Mouse (Mus musculus): ENCODE results near the gene Gal3st1. TPM values are rescaled to one million over a fixed set of nuclear protein-coding genes. Genes with fewer than 3 reads are reported as not detected.
"Not testable (repeated sequence)": the region's sequence is repeated elsewhere in the genome, so short reads cannot be mapped to it uniquely, and the experiment has no call there.

The Gal3st1 gene
- total RNA-seq (2021), result 10 to 100 TPM; 10.8 to 18.5 TPM
- long read RNA-seq, experiment 1, transcript Gal3st1-202 (3 exons, 1,749 nt), result major isoform, 38 of 57 reads
- long read RNA-seq, experiment 1, transcript Gal3st1-201 (4 exons, 1,879 nt), result minor isoform, 15 of 57 reads
- long read RNA-seq, experiment 1, partial matches to known transcripts, result 1 of 57 reads
- long read RNA-seq, experiment 1, other reads (novel, unspliced or antisense), result 3 of 57 reads
- long read RNA-seq, experiment 2, transcript Gal3st1-202 (3 exons, 1,749 nt), result major isoform, 21 of 41 reads
- long read RNA-seq, experiment 2, transcript Gal3st1-201 (4 exons, 1,879 nt), result minor isoform, 13 of 41 reads
- long read RNA-seq, experiment 2, partial matches to known transcripts, result 1 of 41 reads
- long read RNA-seq, experiment 2, other reads (novel, unspliced or antisense), result 6 of 41 reads

- no peak for DNase-seq (ENCODE audit: low spot score in 2 of 2)
- intact Hi-C loops (cut with DNase I), result no loop called here
Observed at GRCm38 (mm10) chr11:3983291-3983862, at the start of gene Gal3st1. Gene Gal3st1, plus strand, starts transcription at chr11:3983636.

- DNase-seq (ENCODE audit: low spot score in 2 of 2), result no peak
- intact Hi-C loops (cut with DNase I), result no loop called here
Observed at GRCm38 (mm10) chr11:3933756-3934285, 49.6 kb upstream of the Gal3st1 start.

GRCm38 (mm10) chr11:3935135-3935534 is 48.3 kb upstream of the Gal3st1 start:
- no peak for DNase-seq (ENCODE audit: low spot score in 2 of 2)
- intact Hi-C loops (cut with DNase I), result no loop called here

- intact Hi-C loops (cut with DNase I), result no loop called here
- no peak for DNase-seq (ENCODE audit: low spot score in 2 of 2)
Observed at GRCm38 (mm10) chr11:3936318-3936717, 47.1 kb upstream of the Gal3st1 start.

GRCm38 (mm10) chr11:3937321-3937874 is 46.0 kb upstream of the Gal3st1 start:
- intact Hi-C loops (cut with DNase I), result no loop called here

GRCm38 (mm10) chr11:3941371-3941770 is 42.1 kb upstream of the Gal3st1 start:
- no peak for DNase-seq (ENCODE audit: low spot score in 2 of 2)
- intact Hi-C loops (cut with DNase I), result no loop called here

More at GRCm38 (mm10) chr11:3937321-3937874, 46.0 kb upstream of the Gal3st1 start:
- DNase-seq (ENCODE audit: low spot score in 2 of 2), result no peak

GRCm38 (mm10) chr11:3946386-3946785 is 37.0 kb upstream of the Gal3st1 start:
- intact Hi-C loops (cut with DNase I), result no loop called here
- no peak for DNase-seq (ENCODE audit: low spot score in 2 of 2)

GRCm38 (mm10) chr11:3954876-3955275 is 28.6 kb upstream of the Gal3st1 start:
- DNase-seq (ENCODE audit: low spot score in 2 of 2); intact Hi-C loops (cut with DNase I): not testable (repeated sequence)

GRCm38 (mm10) chr11:3955371-3955770 is 28.1 kb upstream of the Gal3st1 start:
- DNase-seq (ENCODE audit: low spot score in 2 of 2); intact Hi-C loops (cut with DNase I): not testable (repeated sequence)

- intact Hi-C loops (cut with DNase I), result no loop called here
- no peak for DNase-seq (ENCODE audit: low spot score in 2 of 2)
Observed at GRCm38 (mm10) chr11:3960901-3961300, 22.5 kb upstream of the Gal3st1 start.

- intact Hi-C loops (cut with DNase I), result no loop called here
- DNase-seq (ENCODE audit: low spot score in 2 of 2), result no peak
Observed at GRCm38 (mm10) chr11:3961761-3962160, 21.7 kb upstream of the Gal3st1 start.

GRCm38 (mm10) chr11:3963155-3963554 is 20.3 kb upstream of the Gal3st1 start:
- intact Hi-C loops (cut with DNase I), result no loop called here
- no peak for DNase-seq (ENCODE audit: low spot score in 2 of 2)

GRCm38 (mm10) chr11:3963610-3964415 is 19.6 kb upstream of the Gal3st1 start, which contains the start of gene Pes1:
Gene Pes1, plus strand, starts transcription at chr11:3963975.
- intact Hi-C loops (cut with DNase I), result no loop called here
- DNase-seq (ENCODE audit: low spot score in 2 of 2), result peak; percentile 81 to 85

- intact Hi-C loops (cut with DNase I), result no loop called here
- DNase-seq (ENCODE audit: low spot score in 2 of 2), result no peak
Observed at GRCm38 (mm10) chr11:3964416-3965172, 18.8 kb upstream of the Gal3st1 start.

- peak; percentile 27 to 52 for DNase-seq (ENCODE audit: low spot score in 2 of 2)
- intact Hi-C loops (cut with DNase I), result no loop called here
Observed at GRCm38 (mm10) chr11:3969837-3970236, 13.6 kb upstream of the Gal3st1 start.

GRCm38 (mm10) chr11:3970361-3970760 is 13.1 kb upstream of the Gal3st1 start:
- DNase-seq (ENCODE audit: low spot score in 2 of 2), result no peak
- intact Hi-C loops (cut with DNase I), result no loop called here

GRCm38 (mm10) chr11:3973081-3973480 is 10.4 kb upstream of the Gal3st1 start:
- DNase-seq (ENCODE audit: low spot score in 2 of 2), result no peak
- intact Hi-C loops (cut with DNase I), result no loop called here

- peak in 1 of 2 experiments; percentile 31 for DNase-seq (ENCODE audit: low spot score in 2 of 2)
Observed at GRCm38 (mm10) chr11:3974311-3974710, 9.1 kb upstream of the Gal3st1 start.

GRCm38 (mm10) chr11:3976678-3977077 is 6.8 kb upstream of the Gal3st1 start, which contains the start of gene 4930556J24Rik:
Gene 4930556J24Rik, minus strand, starts transcription at chr11:3976778.
- no peak for DNase-seq (ENCODE audit: low spot score in 2 of 2)
- intact Hi-C loops (cut with DNase I), result no loop called here

More at GRCm38 (mm10) chr11:3974311-3974710, 9.1 kb upstream of the Gal3st1 start:
- intact Hi-C loops (cut with DNase I), result no loop called here
